Mouse (Mus musculus): ENCODE measurements around the gene Otulinl. TPM values are rescaled to one million over a fixed set of nuclear protein-coding genes. Genes with fewer than 3 reads are reported as not detected.
A peak's percentile ranks its signal among the peaks of the same experiment; 100 is the strongest.

The Otulinl gene
- polyA plus RNA-seq, 1 experiment from 2014 or later: 27.5 TPM

DNA sequence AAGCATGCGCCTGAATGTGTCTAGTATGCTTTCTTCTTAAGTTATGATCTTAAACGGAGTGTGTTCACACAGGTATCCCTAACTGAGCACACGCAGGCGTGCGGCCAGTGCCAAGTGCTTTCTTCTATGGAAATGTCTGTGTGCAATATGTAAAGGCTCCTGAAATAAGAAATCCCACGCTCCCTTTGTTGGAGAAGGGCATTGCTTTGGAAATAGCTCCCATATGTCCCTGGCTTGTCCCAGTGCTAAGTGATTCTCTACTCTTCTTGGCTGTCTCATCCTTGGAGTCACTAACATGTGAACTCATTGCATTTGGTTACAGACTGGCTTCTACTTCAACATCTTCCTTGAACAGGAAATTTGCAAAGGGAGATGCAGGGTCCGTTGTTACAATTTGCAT lies 3.4 kb upstream of the Otulinl start:
- no peaks in the 10 kb centered on the region for H3K9me3 ChIP-seq (ENCODE audit: control insufficient read depth, low read length)
- H3K4me1 ChIP-seq (replicated peaks; ENCODE audit: control insufficient read depth, insufficient read depth, low read length): peaks cover 5% of the 10 kb centered on the region; the same call in 1 of the 2 replicates
- no peak overlapping the region for H3K4me3 ChIP-seq (ENCODE audit: low read length)
- WGBS: 85% methylated on average over 7 of the region's 7 CpGs
- H3K36me3 ChIP-seq (ENCODE audit: control insufficient read depth, insufficient read depth, low read length): no peaks in the 10 kb centered on the region
- ATAC-seq (ENCODE audit: low read depth): no peak
- H3K27ac ChIP-seq (ENCODE audit: low read length): no peak overlapping the region
- H3K9ac ChIP-seq (ENCODE audit: low read length): no peak overlapping the region
- no peaks in the 10 kb centered on the region for H3K27me3 ChIP-seq (ENCODE audit: control insufficient read depth, insufficient read depth, low read depth, low read length)
- H3K4me2 ChIP-seq (ENCODE audit: low read depth, low read length): no peak overlapping the region

DNA sequence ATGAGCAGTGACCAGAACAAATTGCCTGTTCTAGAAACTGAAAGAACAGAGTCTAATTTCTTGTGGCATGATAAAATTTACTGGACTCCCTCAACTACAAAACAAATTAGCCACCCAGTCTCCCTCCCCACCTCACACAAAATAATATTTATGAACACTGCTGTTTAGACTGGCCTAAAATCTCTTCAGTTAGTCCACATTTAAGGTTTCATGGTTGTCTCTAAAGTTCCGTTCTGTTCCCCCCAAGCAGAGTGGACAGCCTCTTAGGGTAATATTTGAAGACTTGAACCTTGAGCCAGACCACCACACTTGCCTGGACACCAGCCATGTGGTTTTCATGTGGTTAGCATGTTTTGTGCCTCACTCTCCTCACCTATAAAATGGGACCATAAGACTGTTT lies 1.8 kb upstream of the Otulinl start:
- Histone ChIP-seq H3K4me2 (ENCODE audit: low read depth, low read length) (no peak overlapping the region), H3K27ac (ENCODE audit: low read length) (0 out of 2 replicates have a peak overlapping the region, but pooled peaks have one; percentile 13)

DNA sequence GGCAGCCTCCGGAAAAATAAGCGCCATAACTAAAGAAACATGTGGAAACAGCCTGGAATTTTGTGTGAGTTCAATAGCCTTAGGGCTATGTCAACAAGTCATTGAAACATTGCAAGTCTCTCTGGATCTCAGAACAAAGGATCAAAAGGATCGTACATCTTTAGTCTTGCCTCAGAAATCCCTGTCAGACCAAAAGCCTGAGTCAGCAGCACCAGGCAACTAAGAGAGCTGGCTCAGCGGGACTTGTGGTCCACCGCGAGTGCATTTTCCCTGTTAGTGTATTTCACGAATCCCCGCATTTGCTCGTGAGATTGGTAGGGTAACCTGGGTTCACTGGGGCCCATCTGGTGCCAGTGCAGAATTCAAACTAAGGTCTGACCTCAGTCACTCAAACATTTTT lies 1.2 kb upstream of the Otulinl start:
- H3K4me2 ChIP-seq (ENCODE audit: low read depth, low read length): peak overlapping the region; percentile 7; the same call in 1 of the 2 replicates
- H3K9me3 ChIP-seq (ENCODE audit: control insufficient read depth, low read length): no peaks in the 10 kb centered on the region

More for the DNA sequence above, 1.8 kb upstream of the Otulinl start:
- H3K9me3 ChIP-seq (ENCODE audit: control insufficient read depth, low read length): no peaks in the 10 kb centered on the region
- 79% methylated on average over 1 of the region's 1 CpGs for WGBS
- H3K36me3 ChIP-seq (ENCODE audit: control insufficient read depth, insufficient read depth, low read length): no peaks in the 10 kb centered on the region
- peaks cover 3% of the 10 kb centered on the region; the same call in 1 of the 2 replicates for H3K4me1 ChIP-seq (replicated peaks; ENCODE audit: control insufficient read depth, insufficient read depth, low read length)
- H3K27me3 ChIP-seq (ENCODE audit: control insufficient read depth, insufficient read depth, low read depth, low read length): no peaks in the 10 kb centered on the region
- H3K4me3 ChIP-seq (ENCODE audit: low read length): no peak overlapping the region
- ATAC-seq (ENCODE audit: low read depth): no peak
- no peak overlapping the region for H3K9ac ChIP-seq (ENCODE audit: low read length)

DNA sequence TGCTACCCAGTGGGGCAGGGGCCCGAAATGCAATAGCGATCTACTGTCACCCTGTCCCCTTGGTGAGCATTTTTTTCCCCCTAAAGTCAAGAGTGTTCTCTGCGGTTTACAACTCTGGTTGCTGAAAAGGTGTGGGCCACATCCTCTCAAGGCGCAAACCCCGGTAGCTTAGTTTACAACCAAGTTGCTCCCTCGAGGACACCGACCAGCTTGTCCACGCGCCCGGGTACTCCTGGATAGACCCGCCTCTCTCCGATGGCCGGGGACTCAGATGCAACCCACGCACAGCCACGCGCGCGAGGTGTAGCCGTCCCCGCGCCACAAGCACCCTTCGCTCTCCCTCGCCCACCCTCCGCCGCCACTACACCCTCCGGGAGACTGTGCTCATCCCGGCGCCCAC lies 382 bp downstream of the Otulinl start:
- Histone ChIP-seq H3K27me3 (ENCODE audit: control insufficient read depth, insufficient read depth, low read depth, low read length) (no peaks in the 10 kb centered on the region), H3K4me3 (ENCODE audit: low read length) (peak overlapping the region; percentile 72), H3K9me3 (ENCODE audit: control insufficient read depth, low read length) (no peaks in the 10 kb centered on the region), H3K9ac (ENCODE audit: low read length) (peak overlapping the region; percentile 77), H3K36me3 (ENCODE audit: control insufficient read depth, insufficient read depth, low read length) (no peaks in the 10 kb centered on the region), H3K27ac (ENCODE audit: low read length) (no peak overlapping the region), H3K4me1 (replicated peaks; ENCODE audit: control insufficient read depth, insufficient read depth, low read length) (peaks cover 3% of the 10 kb centered on the region; the same call in 1 of the 2 replicates), H3K4me2 (ENCODE audit: low read depth, low read length) (peak overlapping the region; percentile 93)
- ATAC-seq (ENCODE audit: low read depth): peak; percentile 23
- 2% methylated on average over 27 of the region's 28 CpGs for WGBS

More for the DNA sequence above, 1.2 kb upstream of the Otulinl start:
- WGBS: 19% methylated on average over 9 of the region's 9 CpGs
- H3K27ac ChIP-seq (ENCODE audit: low read length): peak overlapping the region; percentile 72
- H3K4me3 ChIP-seq (ENCODE audit: low read length): no peak overlapping the region
- H3K27me3 ChIP-seq (ENCODE audit: control insufficient read depth, insufficient read depth, low read depth, low read length): no peaks in the 10 kb centered on the region
- peaks cover 3% of the 10 kb centered on the region; the same call in 1 of the 2 replicates for H3K4me1 ChIP-seq (replicated peaks; ENCODE audit: control insufficient read depth, insufficient read depth, low read length)
- ATAC-seq (ENCODE audit: low read depth): no peak
- H3K36me3 ChIP-seq (ENCODE audit: control insufficient read depth, insufficient read depth, low read length): no peaks in the 10 kb centered on the region
- H3K9ac ChIP-seq (ENCODE audit: low read length): no peak overlapping the region

DNA sequence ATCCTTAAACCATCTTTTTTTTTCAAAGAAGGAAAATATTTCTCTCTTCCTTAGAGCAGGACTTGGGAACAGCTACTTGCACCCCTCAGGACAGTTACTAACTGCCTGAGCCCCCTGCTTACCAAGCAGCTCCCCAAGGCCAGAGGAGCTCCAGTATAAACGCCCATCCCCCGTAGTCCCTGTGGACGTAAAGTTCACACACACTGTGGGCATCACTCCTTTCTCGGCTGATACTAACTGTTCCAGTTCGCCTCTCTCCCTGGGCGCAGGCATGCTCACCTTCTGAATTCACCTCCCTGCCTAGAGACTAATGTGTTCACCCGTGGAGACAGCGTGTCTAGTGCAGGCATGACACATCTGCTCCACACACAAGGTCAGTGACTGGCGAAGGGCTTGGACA lies 2.9 kb downstream of the Otulinl start:
- no peak for ATAC-seq (ENCODE audit: low read depth)
- Histone ChIP-seq H3K9me3 (ENCODE audit: control insufficient read depth, low read length) (no peaks in the 10 kb centered on the region), H3K4me3 (ENCODE audit: low read length) (no peak overlapping the region), H3K4me1 (replicated peaks; ENCODE audit: control insufficient read depth, insufficient read depth, low read length) (peaks cover 11% of the 10 kb centered on the region), H3K36me3 (ENCODE audit: control insufficient read depth, insufficient read depth, low read length) (no peaks in the 10 kb centered on the region), H3K27ac (ENCODE audit: low read length) (no peak overlapping the region), H3K4me2 (ENCODE audit: low read depth, low read length) (no peak overlapping the region), H3K9ac (ENCODE audit: low read length) (no peak overlapping the region), H3K27me3 (ENCODE audit: control insufficient read depth, insufficient read depth, low read depth, low read length) (no peaks in the 10 kb centered on the region)
- 76% methylated on average over 9 of the region's 9 CpGs for WGBS

DNA sequence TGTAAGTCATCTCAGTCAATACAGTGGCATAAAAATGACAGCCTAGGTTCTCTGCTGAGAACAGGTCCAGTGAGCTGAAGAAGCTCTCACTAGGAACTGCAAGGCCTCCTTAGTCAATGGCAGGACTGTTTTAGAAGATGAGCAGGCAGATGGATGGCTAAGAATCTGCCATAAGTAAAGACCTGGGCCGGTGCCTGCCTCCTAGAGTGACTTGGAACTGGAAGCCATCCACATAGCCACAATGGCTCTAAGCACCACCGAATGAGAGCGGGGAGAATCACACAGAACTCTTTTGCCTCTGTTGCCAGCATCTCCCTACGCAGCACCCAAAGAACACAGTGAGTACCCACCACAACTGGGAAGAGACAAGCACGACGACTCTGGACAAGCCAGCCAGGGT lies 3.6 kb downstream of the Otulinl start:
- no peak for ATAC-seq (ENCODE audit: low read depth)
- 79% methylated on average over 6 of the region's 6 CpGs for WGBS
- peaks cover 10% of the 10 kb centered on the region for H3K4me1 ChIP-seq (replicated peaks; ENCODE audit: control insufficient read depth, insufficient read depth, low read length)
- H3K9ac ChIP-seq (ENCODE audit: low read length): no peak overlapping the region
- H3K9me3 ChIP-seq (ENCODE audit: control insufficient read depth, low read length): no peaks in the 10 kb centered on the region
- H3K27me3 ChIP-seq (ENCODE audit: control insufficient read depth, insufficient read depth, low read depth, low read length): no peaks in the 10 kb centered on the region
- H3K4me2 ChIP-seq (ENCODE audit: low read depth, low read length): no peak overlapping the region
- H3K27ac ChIP-seq (ENCODE audit: low read length): no peak overlapping the region
- H3K4me3 ChIP-seq (ENCODE audit: low read length): no peak overlapping the region
- H3K36me3 ChIP-seq (ENCODE audit: control insufficient read depth, insufficient read depth, low read length): no peaks in the 10 kb centered on the region

DNA sequence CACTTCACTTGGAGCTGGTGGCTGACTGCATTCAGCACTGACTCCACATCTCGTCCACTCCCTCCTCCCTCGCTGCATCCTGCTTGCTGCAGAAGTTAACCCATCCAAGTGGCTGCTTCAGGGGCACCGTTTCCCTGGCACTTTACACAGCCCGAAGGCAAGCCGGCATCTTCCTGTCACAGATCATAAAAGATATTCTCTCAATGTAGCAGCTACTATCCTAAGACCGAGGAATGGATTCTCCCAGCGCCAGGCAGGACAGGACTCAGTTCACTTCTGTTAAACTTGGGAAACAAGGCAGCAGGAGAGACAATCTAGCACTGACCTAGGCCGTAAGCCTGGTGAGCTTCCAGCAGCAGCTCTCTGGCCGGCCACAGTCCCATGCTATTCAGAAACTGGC lies 5.2 kb downstream of the Otulinl start:
- H3K4me2 ChIP-seq (ENCODE audit: low read depth, low read length): no peak overlapping the region
- H3K4me3 ChIP-seq (ENCODE audit: low read length): no peak overlapping the region
- peaks cover 8% of the 10 kb centered on the region; the same call in 1 of the 2 replicates for H3K4me1 ChIP-seq (replicated peaks; ENCODE audit: control insufficient read depth, insufficient read depth, low read length)
- ATAC-seq (ENCODE audit: low read depth): no peak
- no peaks in the 10 kb centered on the region for H3K27me3 ChIP-seq (ENCODE audit: control insufficient read depth, insufficient read depth, low read depth, low read length)
- no peaks in the 10 kb centered on the region for H3K36me3 ChIP-seq (ENCODE audit: control insufficient read depth, insufficient read depth, low read length)
- no peaks in the 10 kb centered on the region for H3K9me3 ChIP-seq (ENCODE audit: control insufficient read depth, low read length)
- H3K9ac ChIP-seq (ENCODE audit: low read length): no peak overlapping the region
- 50% methylated on average over 9 of the region's 9 CpGs for WGBS
- no peak overlapping the region for H3K27ac ChIP-seq (ENCODE audit: low read length)

DNA sequence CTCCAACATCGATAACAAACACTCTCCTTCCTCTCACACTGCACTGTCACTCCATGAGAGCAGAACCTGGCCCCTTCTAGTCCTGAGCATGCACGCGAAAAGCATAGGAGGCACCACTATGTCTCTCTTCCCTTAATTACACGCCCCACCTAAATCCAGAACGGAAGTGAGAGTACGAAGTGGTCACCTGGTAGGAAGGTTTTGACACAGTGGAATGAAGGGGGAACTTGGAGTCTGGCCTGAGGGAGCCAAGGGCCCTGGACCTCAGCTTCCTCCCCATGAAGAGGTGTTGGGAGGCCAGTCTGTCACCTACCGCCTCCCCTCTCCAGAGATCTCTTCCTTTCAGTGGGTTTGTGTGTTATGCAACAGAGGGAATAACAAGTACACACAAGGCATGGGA lies 6.3 kb downstream of the Otulinl start:
- Histone ChIP-seq H3K4me1 (replicated peaks; ENCODE audit: control insufficient read depth, insufficient read depth, low read length) (peaks cover 8% of the 10 kb centered on the region; the same call in 1 of the 2 replicates), H3K4me3 (ENCODE audit: low read length) (no peak overlapping the region), H3K27me3 (ENCODE audit: control insufficient read depth, insufficient read depth, low read depth, low read length) (no peaks in the 10 kb centered on the region), H3K36me3 (ENCODE audit: control insufficient read depth, insufficient read depth, low read length) (no peaks in the 10 kb centered on the region), H3K9ac (ENCODE audit: low read length) (no peak overlapping the region), H3K27ac (ENCODE audit: low read length) (peak overlapping the region; percentile 32; the same call in 1 of the 2 replicates), H3K9me3 (ENCODE audit: control insufficient read depth, low read length) (no peaks in the 10 kb centered on the region), H3K4me2 (ENCODE audit: low read depth, low read length) (no peak overlapping the region)
- WGBS: 81% methylated on average over 7 of the region's 7 CpGs
- no peak for ATAC-seq (ENCODE audit: low read depth)

DNA sequence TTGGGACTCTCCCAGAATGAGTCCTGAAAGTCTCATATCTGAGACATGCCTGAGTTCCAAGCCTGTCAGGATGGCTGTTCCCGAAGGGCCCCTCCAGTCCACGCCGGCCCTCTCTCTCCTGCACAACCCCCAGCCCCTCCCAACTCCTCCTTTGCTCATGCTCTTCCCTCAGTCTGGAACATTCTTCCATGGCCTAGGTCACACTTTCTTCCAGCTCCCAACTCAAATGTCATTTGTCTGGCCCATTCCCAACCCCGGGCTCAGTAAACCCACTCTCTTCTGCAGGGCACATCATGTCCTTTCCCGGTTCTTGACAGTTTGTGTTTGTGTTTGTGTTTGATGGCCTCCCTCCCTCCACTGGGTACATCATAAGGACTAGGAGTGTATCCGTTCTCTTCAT lies 7.3 kb downstream of the Otulinl start:
- ATAC-seq (ENCODE audit: low read depth): peak; percentile 71
- no peaks in the 10 kb centered on the region for H3K27me3 ChIP-seq (ENCODE audit: control insufficient read depth, insufficient read depth, low read depth, low read length)

DNA sequence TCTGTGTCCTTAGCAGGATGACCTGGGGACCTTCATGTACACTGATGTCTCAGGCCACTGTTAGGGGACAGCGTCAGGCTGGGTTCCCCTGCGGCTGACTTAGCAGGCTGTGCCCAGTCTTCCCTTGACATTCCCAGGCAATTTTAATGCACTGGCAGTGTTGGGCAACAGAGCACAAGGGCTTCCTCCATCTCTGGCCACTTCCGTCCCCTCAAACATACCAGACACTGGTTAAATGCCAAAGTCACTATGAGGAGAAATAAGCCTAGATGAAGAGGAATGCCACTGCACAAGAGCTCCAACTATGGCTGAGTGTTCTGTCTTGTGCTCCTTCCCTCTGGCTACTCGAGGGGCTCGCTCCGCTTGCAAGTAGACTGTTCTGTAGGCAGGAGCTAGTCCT lies 8.2 kb downstream of the Otulinl start:
- Histone ChIP-seq H3K4me2 (ENCODE audit: low read depth, low read length) (no peak overlapping the region), H3K9ac (ENCODE audit: low read length) (no peak overlapping the region), H3K4me3 (ENCODE audit: low read length) (no peak overlapping the region), H3K9me3 (ENCODE audit: control insufficient read depth, low read length) (no peaks in the 10 kb centered on the region), H3K27me3 (ENCODE audit: control insufficient read depth, insufficient read depth, low read depth, low read length) (no peaks in the 10 kb centered on the region), H3K4me1 (replicated peaks; ENCODE audit: control insufficient read depth, insufficient read depth, low read length) (peaks cover 8% of the 10 kb centered on the region; the same call in 1 of the 2 replicates), H3K27ac (ENCODE audit: low read length) (no peak overlapping the region), H3K36me3 (ENCODE audit: control insufficient read depth, insufficient read depth, low read length) (no peaks in the 10 kb centered on the region)
- WGBS: 83% methylated on average over 6 of the region's 6 CpGs
- ATAC-seq (ENCODE audit: low read depth): peak; percentile 1; the same call in 1 of the 2 replicates

More for the DNA sequence above, 7.3 kb downstream of the Otulinl start:
- Histone ChIP-seq H3K4me1 (replicated peaks; ENCODE audit: control insufficient read depth, insufficient read depth, low read length) (peaks cover 8% of the 10 kb centered on the region; the same call in 1 of the 2 replicates), H3K27ac (ENCODE audit: low read length) (peak overlapping the region; percentile 40), H3K4me2 (ENCODE audit: low read depth, low read length) (no peak overlapping the region), H3K9me3 (ENCODE audit: control insufficient read depth, low read length) (no peaks in the 10 kb centered on the region), H3K36me3 (ENCODE audit: control insufficient read depth, insufficient read depth, low read length) (no peaks in the 10 kb centered on the region), H3K9ac (ENCODE audit: low read length) (no peak overlapping the region), H3K4me3 (ENCODE audit: low read length) (no peak overlapping the region)
- 58% methylated on average over 6 of the region's 6 CpGs for WGBS
